Mouse (Mus musculus) megakaryocyte, embryonic 14.5 days (primary cell): ENCODE measurements at regions not wholly inside any gene's neighbourhood (a gene's known extent, or its start where the extent isn't known, plus 50 kb on each side); places are given as distances from the start of the nearest gene placed in this dataset.

Experiments
- FLI1 ChIP-seq: IDR thresholded peaks from 2 replicates; pipeline ENCODE4 v1.6.1; 2012; ENCODE audit warnings: low read length, inconsistent platforms, mixed read lengths
- GATA1 ChIP-seq: IDR thresholded peaks from 3 replicates; pipeline ENCODE4 v1.6.1; 2012; ENCODE audit warnings: mixed read lengths, low read length, inconsistent platforms, borderline replicate concordance

DNA sequence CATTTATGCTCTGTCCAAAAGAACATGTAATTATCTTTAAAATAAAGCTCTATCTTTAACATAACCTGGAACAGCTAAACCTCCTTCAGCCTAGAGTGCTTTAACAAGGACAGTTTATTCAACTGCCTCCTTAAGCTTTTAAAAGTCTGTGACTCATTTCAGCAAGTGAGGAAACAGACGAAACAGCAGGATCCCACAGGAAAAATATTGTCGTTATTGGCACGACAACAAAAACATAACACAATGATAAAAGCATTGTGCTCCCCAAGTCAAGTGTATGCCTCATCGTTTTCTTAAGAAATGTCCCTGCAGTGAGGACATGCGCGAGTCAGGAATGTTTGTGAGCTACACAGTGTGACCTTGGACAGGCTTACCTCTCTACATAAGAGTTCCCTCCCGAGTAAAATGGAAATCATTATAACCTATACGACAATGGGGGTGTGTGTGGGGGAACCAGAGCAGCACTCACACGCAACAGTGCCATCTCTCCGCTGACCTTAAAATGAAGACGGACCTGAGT is 166.7 kb upstream of the Cd180 start:
- TF ChIP-seq GATA1, result no peak
- TF ChIP-seq FLI1, result no peak
